Mouse (Mus musculus): ENCODE measurements around the gene Ubr1.
"Not testable (repeated sequence)": the region's sequence is repeated elsewhere in the genome, so short reads cannot be mapped to it uniquely, and the experiment has no call there.

Ubr1 gene
- long read RNA-seq, experiment 1, partial matches to known transcripts = 18 of 22 reads
- long read RNA-seq, experiment 1, other reads (novel, unspliced or antisense) = 4 of 22 reads
- long read RNA-seq, experiment 2, partial matches to known transcripts = 29 of 34 reads
- long read RNA-seq, experiment 2, other reads (novel, unspliced or antisense) = 5 of 34 reads

GRCm38 (mm10) chr2:120970559-120971080 lies at the start of gene Ubr1:
TSS of gene Ubr1 (minus strand) at chr2:120970715.
- intact Hi-C loops (cut with DNase I) = no loop called here

- intact Hi-C loops (cut with DNase I) = no loop called here
Measured at GRCm38 (mm10) chr2:121017151-121017550, 46.6 kb upstream of the Ubr1 start.

DNA sequence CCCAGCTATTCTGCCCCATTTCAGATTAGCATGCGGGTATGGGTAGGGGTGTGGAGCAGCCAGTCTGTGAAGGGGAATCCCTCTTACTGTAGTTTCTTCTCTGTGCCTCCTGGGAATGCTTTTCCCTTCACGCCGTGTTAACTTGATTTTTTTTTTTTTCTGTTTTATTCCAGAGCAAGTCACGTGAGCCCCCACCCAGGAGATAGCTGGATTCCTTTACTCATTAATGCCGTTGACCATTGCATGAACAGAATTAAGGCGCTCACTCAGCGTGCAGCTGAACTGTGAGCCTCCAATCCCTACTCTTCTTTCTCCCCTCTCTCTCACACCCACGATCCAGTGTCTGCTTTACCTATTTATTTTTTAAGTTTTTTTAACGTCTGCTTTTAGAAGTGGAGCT lies 45.7 kb upstream of the Ubr1 start:
- intact Hi-C loops (cut with DNase I) = no loop called here

GRCm38 (mm10) chr2:121015507-121015906 lies 45.0 kb upstream of the Ubr1 start:
- intact Hi-C loops (cut with DNase I) = no loop called here

- intact Hi-C loops (cut with DNase I) = no loop called here
Measured at GRCm38 (mm10) chr2:121012676-121013075, 42.2 kb upstream of the Ubr1 start.

DNA sequence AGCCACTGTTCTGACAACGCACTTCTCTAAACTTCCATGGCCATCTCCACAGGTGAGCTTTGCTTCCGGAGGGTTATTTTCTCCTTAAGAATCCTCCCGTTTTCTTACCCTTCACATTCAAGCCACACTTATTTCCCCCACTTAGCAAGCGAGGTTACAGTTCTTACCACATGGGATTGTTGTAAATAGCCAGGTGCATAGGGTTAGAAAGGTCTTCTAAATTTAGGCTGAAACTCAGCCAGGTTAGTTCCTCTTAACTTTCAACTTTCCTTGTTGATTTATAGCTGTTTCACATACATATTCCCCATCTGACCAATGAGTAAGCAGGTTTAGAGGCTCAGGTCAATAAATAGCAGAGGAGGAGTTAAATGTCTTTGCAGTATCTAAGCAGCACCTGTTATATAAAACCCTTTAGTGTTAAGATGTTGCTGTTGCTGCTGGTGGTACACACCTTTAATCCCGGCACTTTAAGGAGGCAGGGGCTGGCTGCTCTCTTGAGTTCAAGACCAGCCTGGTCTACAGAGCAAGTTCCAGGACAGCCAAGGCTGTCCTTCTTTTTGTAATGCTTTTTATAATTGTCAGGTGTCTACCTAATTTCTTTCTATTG lies 38.7 kb upstream of the Ubr1 start:
- intact Hi-C loops (cut with DNase I) = no loop called here

DNA sequence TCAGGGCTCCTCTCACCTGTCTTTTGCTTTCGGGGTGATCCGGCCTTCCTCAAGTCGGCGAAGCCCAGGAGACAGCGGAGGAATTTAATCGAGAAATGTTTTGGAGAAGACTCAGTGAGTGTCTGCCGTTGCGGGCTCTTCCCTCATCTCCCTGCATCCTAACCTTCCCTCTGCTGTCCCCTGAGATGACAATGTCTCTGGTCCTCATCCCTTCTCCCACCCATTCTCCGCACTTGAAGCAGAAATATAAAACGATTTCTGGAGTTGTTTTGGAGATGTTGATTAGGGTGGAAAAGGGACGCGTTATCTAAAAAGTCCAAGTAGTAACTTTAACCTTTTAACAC lies 38.1 kb upstream of the Ubr1 start:
- intact Hi-C loops (cut with DNase I) = no loop called here

DNA sequence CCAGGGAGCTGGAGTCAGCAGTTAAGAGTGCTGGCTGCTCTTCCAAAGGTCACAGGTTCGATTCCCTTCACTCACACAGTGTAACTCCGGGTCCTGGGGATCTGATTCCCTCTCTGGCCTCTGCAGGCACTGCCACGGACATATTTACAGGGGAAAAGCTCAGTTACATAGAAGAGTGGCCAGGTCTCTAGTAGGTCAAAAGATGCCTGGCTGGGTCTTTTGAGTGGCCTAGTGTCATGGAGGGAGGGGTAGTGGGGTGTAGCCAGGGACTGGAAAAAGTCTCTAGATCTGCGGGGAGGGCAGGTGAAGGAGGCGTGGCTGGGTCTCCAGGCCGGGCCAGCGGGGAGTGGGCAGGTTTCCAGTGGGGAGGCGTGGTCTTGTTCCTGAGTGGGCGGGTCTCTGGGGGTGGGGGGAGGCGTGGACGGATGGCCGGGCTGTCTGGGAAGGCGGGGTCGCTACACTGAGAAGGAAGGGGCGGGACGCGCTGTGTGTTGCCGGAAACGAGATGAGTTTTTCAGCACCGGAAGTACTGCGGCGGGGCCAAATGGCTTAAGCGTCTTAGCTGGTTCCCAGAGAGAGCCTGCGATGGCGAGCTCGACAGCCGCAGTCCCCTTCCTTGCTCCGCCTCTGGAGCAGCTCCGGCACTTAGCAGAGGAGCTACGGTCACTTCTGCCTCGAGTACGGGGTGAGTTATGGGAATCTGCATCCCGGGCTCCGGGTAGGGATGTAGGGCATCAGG lies 37.6 kb upstream of the Ubr1 start, which contains the start of gene Ccndbp1:
Gene Ccndbp1, plus strand, starts transcription at position 479 of the 739 bp plus-strand sequence.
- intact Hi-C loops (cut with DNase I) = no loop called here

DNA sequence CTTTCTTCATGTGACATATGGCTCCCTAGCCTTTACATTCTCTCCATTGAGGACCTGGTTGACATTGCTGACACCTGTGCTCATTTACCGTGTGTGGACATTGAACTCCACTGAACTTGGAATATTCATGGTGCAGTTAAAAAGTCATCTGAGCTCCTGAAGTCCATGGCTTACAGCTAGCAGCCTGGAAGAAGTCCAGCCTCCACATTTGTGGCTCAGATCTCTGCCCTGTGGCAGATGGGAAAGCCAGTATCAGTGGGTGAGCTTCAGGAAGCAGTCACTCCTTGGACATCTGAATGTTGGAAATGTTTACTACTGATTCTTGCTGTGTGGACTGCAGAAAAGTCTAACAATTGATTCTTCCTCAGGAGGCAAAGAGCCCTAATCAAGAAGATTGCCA lies 36.5 kb upstream of the Ubr1 start:
- intact Hi-C loops (cut with DNase I) = no loop called here

DNA sequence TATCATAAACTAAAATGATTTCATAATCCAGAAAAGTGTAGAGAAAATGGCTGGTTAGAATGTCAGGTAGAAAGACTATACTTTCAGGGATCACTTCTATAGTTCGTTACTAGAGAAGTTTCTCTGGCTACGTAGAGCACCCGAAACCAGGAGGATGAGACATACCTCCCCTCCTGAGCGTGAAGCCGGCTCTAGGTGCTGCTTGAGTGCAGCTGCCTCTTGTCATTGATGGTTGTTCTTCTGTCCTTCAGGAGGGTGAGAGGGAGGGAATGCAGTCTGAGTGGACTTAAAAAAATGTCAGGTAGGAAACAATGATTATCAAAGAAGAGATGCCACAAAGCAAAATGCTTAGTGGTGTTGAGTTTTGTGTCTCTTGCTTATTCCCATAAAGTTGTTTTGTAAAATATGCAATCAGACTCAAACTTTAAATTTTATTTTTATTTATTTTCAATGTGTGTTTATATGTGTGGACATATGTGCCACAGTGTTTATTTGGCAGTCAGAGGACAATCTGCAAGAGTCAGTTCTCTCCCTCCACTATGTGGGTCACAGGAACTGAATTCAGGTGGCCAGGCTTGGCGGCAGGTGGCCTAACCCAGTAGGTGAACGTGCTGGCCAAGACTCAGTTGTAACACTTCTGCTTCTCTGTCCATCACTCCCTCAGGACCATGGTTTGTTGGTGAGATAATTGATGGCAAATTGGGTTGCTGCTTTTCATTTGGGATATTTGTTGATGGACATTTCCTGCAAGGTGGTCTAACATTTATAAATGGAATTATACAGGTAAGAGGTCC lies 33.7 kb upstream of the Ubr1 start:
- intact Hi-C loops (cut with DNase I) = no loop called here

DNA sequence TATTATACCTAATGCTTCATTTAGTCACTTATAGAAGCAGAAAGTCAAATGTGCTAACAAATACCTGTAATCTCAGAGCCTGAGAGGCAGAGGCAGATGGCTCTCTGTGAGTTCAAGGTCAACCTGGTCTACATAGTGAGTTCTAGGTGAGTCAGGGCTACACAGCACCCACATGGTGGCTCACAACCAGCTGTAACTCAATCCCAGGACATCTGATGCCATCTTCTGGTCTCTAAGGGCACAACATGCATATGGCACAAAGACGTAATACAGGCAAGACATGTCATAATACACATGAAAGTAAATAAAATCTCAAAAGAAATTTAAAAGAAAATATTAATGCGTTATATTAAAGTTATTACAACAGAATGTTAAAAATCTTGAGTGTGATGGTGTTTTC lies 33.1 kb upstream of the Ubr1 start:
- intact Hi-C loops (cut with DNase I) = no loop called here

DNA sequence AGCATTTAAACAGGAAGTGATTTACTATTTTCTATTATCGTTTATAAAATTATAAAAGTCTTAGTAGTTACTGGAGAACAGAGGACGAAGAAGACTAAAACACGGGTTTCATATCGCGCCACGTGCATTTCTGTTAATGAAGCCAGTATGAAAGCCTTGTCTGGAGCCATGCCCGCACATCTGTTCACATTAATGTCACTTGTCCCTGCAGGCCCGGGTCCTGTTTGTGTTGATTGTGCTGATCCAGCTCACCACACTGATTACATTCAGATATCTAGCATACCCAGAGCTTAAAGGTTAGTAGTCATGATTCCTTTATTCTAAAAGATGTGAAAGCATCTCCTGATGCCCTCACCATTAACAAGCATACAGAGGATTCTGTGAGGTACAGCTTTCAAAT lies 28.3 kb upstream of the Ubr1 start:
- intact Hi-C loops (cut with DNase I) = no loop called here

DNA sequence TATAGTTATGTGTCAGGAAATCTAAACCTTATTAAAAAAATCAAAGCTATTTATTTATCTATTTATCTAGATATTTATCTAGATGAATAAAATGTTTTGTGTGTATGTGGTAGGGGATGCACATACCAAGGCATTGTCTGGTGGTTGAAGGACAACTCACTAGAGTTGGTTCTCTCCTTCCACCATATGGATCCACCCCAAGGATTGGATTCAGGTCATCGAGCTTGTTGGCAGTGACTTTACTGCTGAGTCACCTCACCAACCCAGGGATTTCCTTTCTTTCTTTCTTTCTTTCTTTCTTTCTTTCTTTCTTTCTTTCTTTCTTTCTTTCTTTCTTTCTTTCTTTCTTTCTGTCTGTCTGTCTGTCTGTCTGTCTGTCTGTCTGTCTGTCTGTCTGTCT lies 26.1 kb upstream of the Ubr1 start:
- intact Hi-C loops (cut with DNase I) = not testable (repeated sequence)

GRCm38 (mm10) chr2:120991196-120991595 lies 20.7 kb upstream of the Ubr1 start:
- intact Hi-C loops (cut with DNase I) = no loop called here

DNA sequence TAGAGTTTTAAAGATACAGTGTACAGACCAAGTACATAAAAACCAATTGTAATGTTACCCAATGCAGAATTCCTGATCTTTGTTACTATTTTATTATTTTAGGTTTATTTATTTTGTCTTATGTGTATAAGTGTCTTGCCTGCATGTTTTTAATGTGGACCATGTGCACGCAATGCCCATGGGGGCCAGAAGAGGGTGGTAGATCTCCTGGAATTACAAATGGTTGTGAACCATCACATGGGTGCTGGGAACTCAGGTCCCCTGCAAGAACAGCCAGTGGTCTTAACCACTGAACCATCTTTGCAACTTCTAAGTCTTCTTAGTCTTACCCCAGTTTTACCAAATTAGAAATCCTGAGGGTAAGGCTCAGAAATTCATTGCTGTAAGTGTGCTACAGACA lies 14.7 kb upstream of the Ubr1 start:
- intact Hi-C loops (cut with DNase I) = no loop called here

DNA sequence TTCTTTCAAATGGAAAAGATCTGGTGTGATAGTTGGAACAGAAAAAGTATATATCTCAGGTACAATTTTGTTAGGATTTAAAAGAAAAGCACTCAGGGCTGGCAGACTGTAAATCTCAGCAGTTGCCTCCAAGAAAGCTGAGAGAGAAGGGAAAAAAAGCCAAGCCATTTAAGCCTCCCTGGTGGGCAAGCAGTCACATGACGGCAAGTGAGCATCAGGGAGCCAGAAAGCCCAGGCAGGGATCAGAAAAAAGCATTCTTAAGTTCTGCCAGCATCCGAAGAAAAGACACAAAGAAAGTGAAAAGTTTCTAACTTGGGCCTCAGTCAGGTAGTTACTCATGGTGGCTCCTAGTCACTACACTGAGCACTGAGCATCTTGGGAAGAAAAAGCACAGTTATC lies 13.1 kb upstream of the Ubr1 start:
- intact Hi-C loops (cut with DNase I) = no loop called here

GRCm38 (mm10) chr2:120980861-120981260 lies 10.3 kb upstream of the Ubr1 start:
- intact Hi-C loops (cut with DNase I) = no loop called here

DNA sequence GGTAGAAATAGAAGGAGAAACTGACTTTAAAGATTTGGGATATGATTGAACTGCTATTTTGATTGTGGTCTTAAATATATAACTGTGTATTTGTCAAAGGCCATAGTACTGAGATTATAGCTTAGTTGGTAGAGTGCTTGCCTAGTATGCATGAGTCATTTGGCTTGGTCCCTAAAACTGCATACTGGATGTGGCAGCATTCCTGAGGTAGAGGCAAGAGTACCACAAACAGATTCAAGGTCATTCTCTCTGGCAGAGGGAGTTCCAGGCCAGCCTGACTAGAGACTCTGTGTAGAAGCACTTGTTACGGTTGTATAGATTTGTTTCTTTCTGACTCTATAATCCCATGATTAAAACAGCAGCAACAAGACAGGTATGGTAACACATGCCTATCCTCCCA lies 9.3 kb upstream of the Ubr1 start:
- intact Hi-C loops (cut with DNase I) = no loop called here

DNA sequence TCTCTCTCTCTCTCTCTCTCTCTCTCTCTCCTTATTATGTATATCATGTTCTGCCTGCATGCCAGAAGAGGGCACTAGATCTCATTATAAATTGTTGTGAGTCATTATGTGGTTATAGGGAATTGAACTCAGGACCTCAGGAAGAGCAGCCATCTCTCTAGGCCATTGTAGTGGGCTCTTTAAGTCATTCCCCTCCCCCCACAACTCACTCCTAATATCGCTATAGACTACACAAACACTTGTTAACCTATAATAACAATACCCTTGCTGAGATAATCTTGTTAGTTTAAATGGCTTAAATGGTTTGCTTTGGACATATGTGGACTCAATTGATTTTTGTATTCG lies 8.2 kb upstream of the Ubr1 start:
- intact Hi-C loops (cut with DNase I) = no loop called here

DNA sequence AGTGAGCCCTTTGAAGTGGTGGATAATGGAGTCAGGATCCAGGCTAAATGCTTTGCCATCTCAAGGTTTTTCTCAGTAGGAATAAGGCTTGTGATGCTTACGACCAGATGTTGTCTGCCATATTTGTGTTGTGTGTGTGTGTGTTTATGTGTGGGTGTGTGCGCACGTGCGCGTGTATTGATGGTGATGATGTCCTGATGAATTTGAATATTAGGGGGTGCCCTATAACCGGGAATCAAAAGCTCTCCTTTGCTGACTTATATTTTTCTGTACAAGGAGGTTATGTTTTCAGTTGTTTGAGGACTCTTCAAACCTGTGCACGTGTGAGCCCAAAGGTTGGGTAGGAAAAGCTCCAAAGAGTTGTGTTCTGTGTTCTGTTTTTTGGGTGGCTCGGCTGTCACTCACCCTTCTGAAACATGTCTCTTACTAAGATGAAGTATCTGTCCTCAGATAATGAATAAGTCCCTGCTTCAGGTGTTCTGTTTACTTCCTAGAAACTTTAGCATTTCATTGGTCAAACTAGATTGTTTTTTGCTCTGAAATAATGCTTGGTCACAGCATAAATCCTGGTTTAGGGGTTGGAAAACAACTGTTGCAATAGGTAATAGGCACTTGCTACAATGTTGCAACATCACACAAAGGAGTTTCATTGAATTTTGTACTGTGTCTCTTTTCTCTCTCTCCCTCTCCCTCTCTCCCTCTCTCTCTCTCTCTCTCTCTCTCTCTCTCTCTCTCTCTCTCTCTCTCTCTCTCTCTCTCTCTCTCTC lies 7.6 kb upstream of the Ubr1 start:
- intact Hi-C loops (cut with DNase I) = no loop called here
